Mouse (Mus musculus) liver, embryonic 14.5 days (tissue): ENCODE results near the gene Rfx4.

Source experiments
- CTCF ChIP-seq: IDR thresholded peaks from 2 replicates; pipeline ENCODE4 v1.5.1; 2016; ENCODE audit warnings: antibody characterized with exemption, low read depth, control low read depth
- EP300 ChIP-seq: IDR thresholded peaks from 2 replicates; pipeline ENCODE4 v1.6.1; 2016; ENCODE audit warnings: antibody characterized with exemption, low read depth

DNA sequence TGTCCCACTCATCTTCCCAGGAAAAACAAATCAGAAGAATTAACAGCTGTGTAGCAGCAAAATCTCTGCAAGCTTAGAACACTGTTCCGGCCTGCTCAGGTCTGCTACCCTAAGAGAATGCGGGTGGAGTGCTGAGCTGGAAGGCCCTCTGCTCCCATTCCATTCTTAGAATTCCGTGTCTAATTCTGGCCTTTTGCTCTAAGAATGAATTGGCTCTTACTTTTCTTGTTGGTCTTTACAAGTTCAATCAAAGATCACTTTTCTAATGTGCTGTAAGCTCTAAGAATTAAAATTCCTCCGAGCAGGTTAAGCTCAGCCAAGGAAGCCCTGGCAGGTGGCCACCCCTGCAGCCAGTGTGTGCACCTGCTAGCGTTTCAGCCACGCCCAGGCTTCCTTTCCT is 43.3 kb upstream of the Rfx4 start:
- TF ChIP-seq CTCF (no peak), EP300 (no peak)
